Mouse (Mus musculus): ENCODE results near the gene F2. TPM values are rescaled to one million over a fixed set of nuclear protein-coding genes. Genes with fewer than 3 reads are reported as not detected.
A peak's percentile ranks its signal among the peaks of the same experiment; 100 is the strongest.
"Not testable (repeated sequence)": the region's sequence is repeated elsewhere in the genome, so short reads cannot be mapped to it uniquely, and the experiment has no call there.

Gene F2
- total RNA-seq, 2 experiments from 2014 or later, result not detected

- ATAC-seq (replicated peaks; ENCODE audit: low FRiP score, poor library complexity, severe bottlenecking), result peak; percentile 92
These were observed 13.5 kb upstream of the F2 start, which contains the start of the genes Zfp408 and Arhgap1 for GRCm38 (mm10) chr2:91649553-91650359. Gene Zfp408 (minus strand): TSS chr2:91649791. Gene Arhgap1 (plus strand): TSS chr2:91649860.

GRCm38 (mm10) chr2:91649152-91649551 lies 12.9 kb upstream of the F2 start:
- no peak for ATAC-seq (replicated peaks; ENCODE audit: low FRiP score, poor library complexity, severe bottlenecking)

GRCm38 (mm10) chr2:91646733-91647132 lies 10.5 kb upstream of the F2 start:
- no peak for ATAC-seq (replicated peaks; ENCODE audit: low FRiP score, poor library complexity, severe bottlenecking)

- ATAC-seq (replicated peaks; ENCODE audit: low FRiP score, poor library complexity, severe bottlenecking), result no peak
These were observed 9.6 kb upstream of the F2 start for GRCm38 (mm10) chr2:91645811-91646210.

GRCm38 (mm10) chr2:91645354-91645753 lies 9.1 kb upstream of the F2 start:
- ATAC-seq (replicated peaks; ENCODE audit: low FRiP score, poor library complexity, severe bottlenecking), result no peak

GRCm38 (mm10) chr2:91644021-91644420 lies 7.8 kb upstream of the F2 start:
- ATAC-seq (replicated peaks; ENCODE audit: low FRiP score, poor library complexity, severe bottlenecking), result no peak

- ATAC-seq (replicated peaks; ENCODE audit: low FRiP score, poor library complexity, severe bottlenecking), result peak; percentile 73
These were observed 6.7 kb upstream of the F2 start for GRCm38 (mm10) chr2:91642825-91643415.

- ATAC-seq (replicated peaks; ENCODE audit: low FRiP score, poor library complexity, severe bottlenecking), result no peak
These were observed 2.7 kb upstream of the F2 start for GRCm38 (mm10) chr2:91638931-91639330.

GRCm38 (mm10) chr2:91636727-91637338 lies 619 bp upstream of the F2 start:
- no peak for ATAC-seq (replicated peaks; ENCODE audit: low FRiP score, poor library complexity, severe bottlenecking)

GRCm38 (mm10) chr2:91635486-91635885 lies 728 bp downstream of the F2 start:
- ATAC-seq (replicated peaks; ENCODE audit: low FRiP score, poor library complexity, severe bottlenecking), result no peak

- peak; percentile 55; the same call in 1 of the 2 replicates for ATAC-seq (replicated peaks; ENCODE audit: low FRiP score, poor library complexity, severe bottlenecking)
These were observed 1.4 kb downstream of the F2 start for GRCm38 (mm10) chr2:91634841-91635240.

GRCm38 (mm10) chr2:91633334-91633977 lies 2.8 kb downstream of the F2 start:
- no peak for ATAC-seq (replicated peaks; ENCODE audit: low FRiP score, poor library complexity, severe bottlenecking)

- no peak for ATAC-seq (replicated peaks; ENCODE audit: low FRiP score, poor library complexity, severe bottlenecking)
These were observed 3.9 kb downstream of the F2 start for GRCm38 (mm10) chr2:91632316-91632715.

GRCm38 (mm10) chr2:91631826-91632225 lies 4.4 kb downstream of the F2 start:
- ATAC-seq (replicated peaks; ENCODE audit: low FRiP score, poor library complexity, severe bottlenecking), result no peak

GRCm38 (mm10) chr2:91630384-91630783 lies 5.8 kb downstream of the F2 start:
- no peak for ATAC-seq (replicated peaks; ENCODE audit: low FRiP score, poor library complexity, severe bottlenecking)

- no peak for ATAC-seq (replicated peaks; ENCODE audit: low FRiP score, poor library complexity, severe bottlenecking)
These were observed 6.5 kb downstream of the F2 start for GRCm38 (mm10) chr2:91629682-91630081.

GRCm38 (mm10) chr2:91628171-91628570 lies 8.0 kb downstream of the F2 start:
- ATAC-seq (replicated peaks; ENCODE audit: low FRiP score, poor library complexity, severe bottlenecking), result no peak

- no peak for ATAC-seq (replicated peaks; ENCODE audit: low FRiP score, poor library complexity, severe bottlenecking)
These were observed 8.7 kb downstream of the F2 start for GRCm38 (mm10) chr2:91627486-91627885.

GRCm38 (mm10) chr2:91623366-91623765 lies 12.8 kb downstream of the F2 start:
- not testable (repeated sequence) for ATAC-seq (replicated peaks; ENCODE audit: low FRiP score, poor library complexity, severe bottlenecking)

GRCm38 (mm10) chr2:91622356-91622755 lies 13.9 kb downstream of the F2 start:
- ATAC-seq (replicated peaks; ENCODE audit: low FRiP score, poor library complexity, severe bottlenecking), result no peak
